Mouse (Mus musculus) intestine, embryonic 15.5 days (tissue): Measurements from ENCODE around the gene Pebp1. TPM values are rescaled to one million over a fixed set of nuclear protein-coding genes. Genes with fewer than 3 reads are reported as not detected.

Experiments
- ATAC-seq: fragments of 200-750 bp; cut with Nextera tagmentation; 2 replicates; pipeline ENCODE4 v1.8.0; 2017; ENCODE audit warnings: moderate TSS enrichment, moderate library complexity
- H3K27ac ChIP-seq: fragments of 300-500 bp; sonication (generic); 2 replicates; pipeline ENCODE4 v1.5.1; 2015; ENCODE audit warnings: mild to moderate bottlenecking, inconsistent platforms
- H3K27me3 ChIP-seq: fragments of 300-500 bp; sonication (generic); replicated peaks from 2 replicates; pipeline ENCODE4 v1.6.1; 2015; ENCODE audit warnings: inconsistent platforms
- H3K36me3 ChIP-seq: fragments of 300-500 bp; sonication (generic); 2 replicates; pipeline ENCODE4 v1.6.1; 2015; ENCODE audit warnings: inconsistent platforms
- H3K4me1 ChIP-seq: fragments of 300-500 bp; sonication (generic); replicated peaks from 2 replicates; pipeline ENCODE4 v1.6.1; 2015; ENCODE audit warnings: inconsistent platforms
- H3K4me2 ChIP-seq: fragments of 300-500 bp; sonication (generic); replicated peaks from 2 replicates; pipeline ENCODE4 v1.6.1; 2015; ENCODE audit warnings: mild to moderate bottlenecking, inconsistent platforms
- H3K4me3 ChIP-seq: fragments of 300-500 bp; sonication (generic); replicated peaks from 2 replicates; pipeline ENCODE4 v1.5.1; 2015; ENCODE audit warnings: inconsistent platforms
- H3K9ac ChIP-seq: fragments of 300-500 bp; sonication (generic); 2 replicates; pipeline ENCODE4 v1.6.1; 2015; ENCODE audit warnings: inconsistent platforms
- H3K9me3 ChIP-seq: fragments of 300-500 bp; sonication (generic); 2 replicates; pipeline ENCODE4 v1.6.1; 2016; ENCODE audit warnings: inconsistent platforms
- WGBS: fragments of 180-500 bp; shearing (Covaris S2); methylation state at CpG from one replicate; pipeline ENCODE4 v1.1.7; 2015; 5-methylcytosine and 5-hydroxymethylcytosine counted together
- polyA plus RNA-seq: library from polyadenylated mRNA; unstranded; fragments of >200 nt; fragmentation: Nextera tagmentation; extraction: Ambion mirVana; gene quantifications from 2 replicates; pipeline ENCODE4 v1.2.1, GENCODE M21; 2015

The Pebp1 gene
- polyA plus RNA-seq, 1 experiment from 2014 or later: 659 TPM

DNA sequence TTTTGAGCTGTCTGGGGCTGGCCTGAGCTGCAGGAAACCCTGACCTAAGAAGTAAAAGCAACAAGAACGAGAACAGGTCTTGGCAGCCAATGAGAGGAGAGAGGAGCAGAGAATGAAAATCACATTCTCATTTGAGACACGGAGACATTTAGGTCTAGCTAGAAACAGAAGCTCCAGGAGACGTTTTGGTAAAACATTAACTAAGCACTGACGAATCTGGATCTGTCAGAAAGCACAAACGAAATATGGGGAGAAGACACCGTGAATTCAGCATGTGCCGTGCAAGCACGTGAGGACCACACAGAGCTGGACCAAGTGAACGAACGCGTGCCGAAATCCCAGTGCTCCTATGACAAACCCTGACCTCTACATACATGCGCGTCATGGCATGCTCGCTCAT is 29.1 kb downstream of the Pebp1 start:
- WGBS: 76% methylated on average over 15 of the region's 15 CpGs
- Histone ChIP-seq H3K27ac (no peak overlapping the region), H3K27me3 (no peaks in the 10 kb centered on the region), H3K9me3 (no peaks in the 10 kb centered on the region), H3K4me1 (no peaks in the 10 kb centered on the region), H3K9ac (no peak overlapping the region), H3K4me2 (no peak overlapping the region), H3K36me3 (peaks cover 29% of the 10 kb centered on the region), H3K4me3 (no peak overlapping the region)
- ATAC-seq: no peak

DNA sequence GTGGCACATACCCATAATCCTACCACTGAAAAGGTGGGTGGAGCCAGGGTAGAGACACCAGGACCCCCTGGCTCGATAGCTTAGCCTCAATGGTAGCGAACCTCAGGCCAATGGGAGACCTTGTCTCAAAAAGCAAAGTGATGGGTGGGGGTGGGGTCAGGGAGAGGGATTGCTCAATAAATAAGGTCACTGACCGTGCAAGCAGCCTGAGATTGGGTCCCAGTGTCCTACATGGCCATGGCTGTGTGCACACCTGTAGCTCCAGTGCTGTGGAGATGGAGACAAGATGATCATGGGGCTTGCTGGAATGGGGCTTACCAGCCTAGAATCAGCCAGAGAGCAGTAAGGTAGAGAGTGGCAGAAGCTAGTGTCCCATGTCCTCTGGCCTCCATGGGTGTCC is 35.7 kb downstream of the Pebp1 start:
- WGBS: 93% methylated on average over 3 of the region's 3 CpGs
- H3K9ac ChIP-seq: no peak overlapping the region
- H3K36me3 ChIP-seq: peaks cover 19% of the 10 kb centered on the region
- no peak overlapping the region for H3K27ac ChIP-seq
- no peak overlapping the region for H3K4me3 ChIP-seq
- no peaks in the 10 kb centered on the region for H3K9me3 ChIP-seq
- no peaks in the 10 kb centered on the region for H3K27me3 ChIP-seq
- no peaks in the 10 kb centered on the region for H3K4me1 ChIP-seq
- no peak for ATAC-seq
- no peak overlapping the region for H3K4me2 ChIP-seq

DNA sequence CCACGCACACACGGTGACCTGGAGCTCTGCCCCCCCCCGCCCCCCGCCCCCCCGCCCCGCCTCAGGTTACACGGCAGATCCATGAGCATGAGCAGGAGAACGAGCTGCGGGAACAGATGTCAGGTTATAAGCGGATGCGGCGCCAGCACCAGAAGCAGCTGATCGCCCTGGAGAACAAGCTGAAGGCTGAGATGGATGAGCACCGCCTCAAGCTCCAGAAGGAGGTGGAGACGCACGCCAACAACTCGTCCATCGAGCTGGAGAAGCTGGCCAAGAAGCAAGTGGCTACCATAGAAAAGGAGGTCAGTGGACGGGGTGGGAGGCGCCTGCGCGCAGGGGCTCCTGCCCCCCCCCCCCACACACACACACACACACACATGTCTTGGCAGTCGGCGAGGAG is 36.6 kb downstream of the Pebp1 start:
- no peak overlapping the region for H3K9ac ChIP-seq
- no peak overlapping the region for H3K27ac ChIP-seq
- no peaks in the 10 kb centered on the region for H3K4me1 ChIP-seq
- no peak for ATAC-seq
- H3K9me3 ChIP-seq: no peaks in the 10 kb centered on the region
- no peak overlapping the region for H3K4me2 ChIP-seq
- peaks cover 10% of the 10 kb centered on the region for H3K36me3 ChIP-seq
- no peaks in the 10 kb centered on the region for H3K27me3 ChIP-seq
- WGBS: 63% methylated on average over 23 of the region's 24 CpGs
- H3K4me3 ChIP-seq: no peak overlapping the region

DNA sequence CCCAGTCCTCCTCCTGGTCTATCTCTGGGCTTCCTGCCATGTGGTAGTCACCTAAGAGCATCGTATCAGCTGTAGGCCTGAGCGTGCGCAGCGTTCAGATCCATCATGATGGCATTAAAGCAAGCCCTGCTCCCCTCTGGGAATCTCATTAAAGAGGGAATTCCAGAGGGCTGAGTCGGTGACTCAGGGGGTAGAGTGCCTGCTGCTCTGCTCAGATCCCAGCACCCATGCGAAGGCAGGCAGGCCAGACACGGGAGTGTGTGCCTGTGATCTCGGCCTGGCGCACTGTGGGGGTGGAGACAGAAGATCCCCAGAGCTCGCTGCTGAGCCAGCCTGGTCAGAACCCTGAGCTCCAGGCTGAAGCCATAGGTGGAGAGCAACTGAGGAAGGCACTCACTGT is 39.1 kb downstream of the Pebp1 start:
- peak; percentile 40; the same call in 1 of the 2 replicates for ATAC-seq
- 29% methylated on average over 10 of the region's 10 CpGs for WGBS

DNA sequence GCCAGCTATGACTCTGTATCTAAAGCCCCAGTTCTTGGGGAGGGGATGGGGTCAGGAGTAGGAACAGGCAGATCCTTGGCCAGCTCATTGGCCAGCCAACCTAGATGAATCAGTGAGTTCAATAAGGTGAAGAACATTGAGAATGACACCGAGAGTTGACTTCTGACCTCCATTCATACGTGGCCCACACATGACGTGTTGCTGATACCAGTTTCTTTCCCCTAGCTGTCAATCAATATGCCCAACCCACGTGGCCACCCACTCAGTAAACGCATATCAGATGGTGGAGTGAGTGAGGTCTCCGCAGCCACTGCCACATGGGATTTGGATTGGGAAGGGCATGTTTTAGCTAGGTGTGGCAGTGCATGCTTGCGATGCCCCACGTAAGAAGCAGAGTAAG is 42.3 kb downstream of the Pebp1 start:
- Histone ChIP-seq H3K4me2 (no peak overlapping the region), H3K9me3 (no peaks in the 10 kb centered on the region), H3K4me3 (no peak overlapping the region), H3K9ac (no peak overlapping the region), H3K4me1 (peaks cover 5% of the 10 kb centered on the region; the same call in 1 of the 2 replicates), H3K36me3 (no peaks in the 10 kb centered on the region), H3K27me3 (no peaks in the 10 kb centered on the region), H3K27ac (no peak overlapping the region)
- 86% methylated on average over 8 of the region's 8 CpGs for WGBS
- no peak for ATAC-seq

More for the DNA sequence above, 39.1 kb downstream of the Pebp1 start:
- no peaks in the 10 kb centered on the region for H3K27me3 ChIP-seq
- H3K9me3 ChIP-seq: no peaks in the 10 kb centered on the region
- no peaks in the 10 kb centered on the region for H3K4me1 ChIP-seq
- no peak overlapping the region for H3K4me2 ChIP-seq
- H3K36me3 ChIP-seq: peaks cover 3% of the 10 kb centered on the region; the same call in 1 of the 2 replicates
- H3K4me3 ChIP-seq: no peak overlapping the region
- no peak overlapping the region for H3K9ac ChIP-seq
- H3K27ac ChIP-seq: no peak overlapping the region

DNA sequence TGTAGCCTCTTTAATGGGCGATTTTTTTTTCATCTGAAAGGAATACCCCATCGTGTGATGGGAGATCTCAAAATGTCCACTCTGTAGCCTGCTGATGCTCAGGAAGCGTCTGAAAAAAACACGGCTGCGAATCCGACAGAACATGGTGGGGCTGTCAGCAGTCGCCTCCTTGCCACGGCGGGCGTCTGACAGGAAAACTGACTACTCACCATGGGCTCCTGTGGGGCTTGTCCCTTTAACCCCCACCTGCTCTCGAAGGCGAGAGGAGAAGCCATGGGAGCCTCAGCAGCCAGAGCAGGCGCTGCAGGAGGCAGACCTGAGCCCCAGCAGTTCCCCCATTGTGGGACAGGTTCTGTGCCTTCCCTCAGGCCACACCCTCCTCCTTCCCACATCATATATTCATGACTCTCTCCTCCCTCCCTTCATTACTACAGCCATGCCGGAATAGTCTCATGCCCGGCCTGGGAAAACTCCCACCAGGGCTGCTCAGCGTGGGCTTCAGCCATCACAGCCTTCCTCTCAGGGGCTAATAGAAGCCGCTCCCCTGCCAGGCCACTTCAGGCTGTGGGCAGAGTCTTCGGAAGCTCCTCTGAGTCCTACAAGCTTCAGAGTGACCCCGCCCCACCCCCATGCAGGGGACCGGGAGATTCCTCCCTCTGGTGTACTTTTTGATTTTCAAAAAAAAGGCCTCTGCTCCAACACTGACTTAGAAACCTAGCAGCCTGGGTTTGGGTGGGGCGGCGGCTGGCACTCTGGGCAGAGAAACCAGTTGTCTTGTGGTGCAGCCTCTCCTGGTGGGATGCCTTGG is 44.5 kb downstream of the Pebp1 start:
- H3K9me3 ChIP-seq: no peaks in the 10 kb centered on the region
- peak overlapping the region; percentile 44 for H3K4me2 ChIP-seq
- WGBS: 47% methylated on average over 22 of the region's 22 CpGs
- ATAC-seq: no peak
- no peak overlapping the region for H3K9ac ChIP-seq
- H3K4me3 ChIP-seq: no peak overlapping the region
- H3K4me1 ChIP-seq: peaks cover 5% of the 10 kb centered on the region; the same call in 1 of the 2 replicates
- H3K27me3 ChIP-seq: no peaks in the 10 kb centered on the region
- H3K27ac ChIP-seq: no peak overlapping the region
- no peaks in the 10 kb centered on the region for H3K36me3 ChIP-seq

DNA sequence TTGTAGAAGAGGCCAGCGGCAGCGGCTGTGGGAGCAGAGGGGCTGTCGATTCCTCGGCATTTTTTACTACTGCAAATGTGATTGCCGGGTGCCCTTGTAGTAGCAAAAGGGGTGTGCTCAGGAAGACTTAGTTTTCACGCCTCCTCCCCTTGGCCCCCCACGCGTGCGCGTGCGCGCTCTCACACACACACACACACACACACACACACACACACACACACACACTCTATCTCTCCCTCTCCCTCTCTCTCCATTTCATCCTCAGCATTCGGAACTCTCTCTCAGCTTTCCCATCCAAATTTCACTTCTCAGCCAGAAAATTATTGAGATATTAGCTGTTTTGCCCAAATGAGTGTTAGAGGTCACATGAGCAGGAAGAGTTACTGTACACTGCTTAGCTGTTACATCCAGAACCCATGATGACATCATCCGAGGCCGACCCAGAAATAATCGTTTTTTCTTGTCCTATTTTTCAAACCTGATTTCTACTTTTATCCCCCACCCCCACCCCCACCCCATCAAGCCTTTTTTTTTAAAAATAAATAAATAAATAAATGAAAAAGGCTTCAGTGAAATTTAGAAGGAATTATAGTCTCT is 45.4 kb downstream of the Pebp1 start:
- Histone ChIP-seq H3K9ac (no peak overlapping the region), H3K27me3 (no peaks in the 10 kb centered on the region), H3K4me1 (peaks cover 5% of the 10 kb centered on the region; the same call in 1 of the 2 replicates), H3K9me3 (no peaks in the 10 kb centered on the region), H3K36me3 (no peaks in the 10 kb centered on the region), H3K4me3 (no peak overlapping the region), H3K27ac (no peak overlapping the region), H3K4me2 (peak overlapping the region; percentile 35)
- 66% methylated on average over 16 of the region's 16 CpGs for WGBS
- no peak for ATAC-seq

DNA sequence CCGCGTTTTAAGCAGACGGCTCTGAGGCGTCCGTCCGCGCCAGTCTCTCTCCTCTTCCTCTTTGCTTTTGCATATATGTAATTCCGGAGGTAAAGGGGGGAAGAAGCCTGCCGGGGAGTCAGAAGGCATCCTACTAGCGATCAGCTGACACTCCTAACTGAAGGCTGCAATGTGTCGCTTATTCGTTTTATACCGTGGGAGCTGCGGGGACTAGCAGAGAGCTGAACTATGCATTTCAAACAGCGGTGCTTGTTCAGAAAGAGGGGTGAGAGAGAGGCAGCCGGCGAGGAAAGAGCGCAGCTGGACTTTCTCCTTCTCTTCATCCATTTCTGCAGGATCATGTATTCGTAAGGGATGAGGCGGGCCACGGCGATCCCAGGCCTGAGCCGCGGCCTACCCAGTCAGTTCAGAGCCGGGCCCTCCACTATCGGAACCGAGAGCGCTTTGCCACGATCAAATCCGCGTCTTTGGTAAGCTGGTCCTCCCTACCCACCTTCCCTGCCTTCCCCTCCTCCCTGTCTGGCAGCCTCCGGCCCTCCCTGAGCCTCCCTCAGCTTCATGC is 46.6 kb downstream of the Pebp1 start:
- H3K27ac ChIP-seq: peak overlapping the region; percentile 70
- no peaks in the 10 kb centered on the region for H3K9me3 ChIP-seq
- H3K27me3 ChIP-seq: no peaks in the 10 kb centered on the region
- peak overlapping the region; percentile 41 for H3K4me3 ChIP-seq
- peak overlapping the region; percentile 47 for H3K9ac ChIP-seq
- peaks cover 5% of the 10 kb centered on the region; the same call in 1 of the 2 replicates for H3K4me1 ChIP-seq
- no peaks in the 10 kb centered on the region for H3K36me3 ChIP-seq
- peak; percentile 41; the same call in 1 of the 2 replicates for ATAC-seq
- peak overlapping the region; percentile 65 for H3K4me2 ChIP-seq
- WGBS: 25% methylated on average over 32 of the region's 32 CpGs

DNA sequence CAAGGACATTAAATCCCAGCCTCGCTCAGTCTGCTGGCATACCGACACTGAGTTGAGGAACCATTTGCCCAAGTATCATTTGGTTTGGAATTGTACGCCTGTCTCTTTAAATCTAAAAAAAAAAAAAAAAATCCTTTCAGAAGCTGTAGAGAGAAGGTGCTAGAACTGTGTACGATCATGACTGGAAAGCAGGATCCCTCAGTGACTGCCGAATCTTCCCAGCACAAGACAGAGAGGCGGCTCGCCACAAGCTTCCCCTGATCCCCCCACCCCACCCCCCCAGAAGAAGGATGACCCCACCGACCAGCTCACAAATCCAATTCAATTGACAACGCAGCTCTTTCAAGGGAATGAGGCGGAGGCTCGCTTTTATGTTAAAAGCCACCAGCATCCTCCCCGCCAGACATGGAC is 47.1 kb downstream of the Pebp1 start:
- peak overlapping the region; percentile 70 for H3K27ac ChIP-seq
- H3K4me1 ChIP-seq: peaks cover 5% of the 10 kb centered on the region; the same call in 1 of the 2 replicates
- peak; percentile 36; the same call in 1 of the 2 replicates for ATAC-seq
- WGBS: 18% methylated on average over 12 of the region's 12 CpGs
- no peaks in the 10 kb centered on the region for H3K9me3 ChIP-seq
- H3K9ac ChIP-seq: peak overlapping the region; percentile 47; the same call in 1 of the 2 replicates
- no peaks in the 10 kb centered on the region for H3K36me3 ChIP-seq
- H3K27me3 ChIP-seq: no peaks in the 10 kb centered on the region
- H3K4me2 ChIP-seq: peak overlapping the region; percentile 65
- H3K4me3 ChIP-seq: peak overlapping the region; percentile 41

DNA sequence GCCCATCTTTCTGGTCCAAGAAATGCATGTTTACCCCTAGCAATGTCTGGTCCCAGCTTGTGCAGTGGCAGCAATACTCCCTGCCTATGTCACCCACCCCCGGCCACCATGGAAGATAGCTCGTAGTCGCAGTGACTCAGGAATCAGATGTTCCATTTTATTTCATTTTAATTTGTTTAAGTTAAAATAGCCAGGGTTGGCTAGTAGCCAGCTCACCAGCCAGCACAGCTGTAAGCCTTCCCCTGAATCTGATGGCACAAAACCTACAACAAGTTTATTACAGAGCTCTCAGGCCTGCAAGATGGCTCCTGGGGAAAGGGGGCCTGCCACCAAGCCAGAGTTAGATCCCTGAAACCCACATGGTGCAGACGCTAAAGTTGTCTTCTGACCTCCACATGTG is 48.3 kb downstream of the Pebp1 start:
- no peak overlapping the region for H3K4me2 ChIP-seq
- WGBS: 46% methylated on average over 4 of the region's 4 CpGs
- ATAC-seq: no peak
- H3K27ac ChIP-seq: no peak overlapping the region
- no peak overlapping the region for H3K9ac ChIP-seq
- H3K36me3 ChIP-seq: peaks cover 6% of the 10 kb centered on the region; the same call in 1 of the 2 replicates
- no peak overlapping the region for H3K4me3 ChIP-seq
- H3K27me3 ChIP-seq: no peaks in the 10 kb centered on the region
- no peaks in the 10 kb centered on the region for H3K9me3 ChIP-seq
- peaks cover 5% of the 10 kb centered on the region; the same call in 1 of the 2 replicates for H3K4me1 ChIP-seq

DNA sequence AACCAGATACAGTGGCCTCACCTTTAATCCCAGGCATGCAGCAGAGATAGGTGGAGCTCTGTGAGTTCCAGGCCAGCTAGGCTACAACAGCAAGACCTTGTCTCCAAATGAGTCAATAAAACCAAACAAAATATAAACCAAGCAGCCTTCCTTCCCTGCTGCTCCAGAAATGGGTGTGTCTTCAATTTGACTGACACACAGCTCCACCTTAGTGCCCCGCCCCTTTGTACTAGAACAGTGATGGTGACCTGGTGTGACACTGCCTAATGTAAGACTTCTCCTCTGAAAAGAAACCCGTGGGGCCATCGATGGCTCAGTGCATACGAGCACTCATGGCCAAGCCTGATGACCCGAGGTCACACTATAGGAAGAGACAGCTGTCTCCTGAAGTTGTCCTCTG is 50.9 kb downstream of the Pebp1 start:
- no peaks in the 10 kb centered on the region for H3K4me1 ChIP-seq
- H3K4me3 ChIP-seq: no peak overlapping the region
- no peak overlapping the region for H3K27ac ChIP-seq
- H3K27me3 ChIP-seq: no peaks in the 10 kb centered on the region
- WGBS: 83% methylated on average over 5 of the region's 5 CpGs
- H3K36me3 ChIP-seq: peaks cover 7% of the 10 kb centered on the region; the same call in 1 of the 2 replicates
- no peaks in the 10 kb centered on the region for H3K9me3 ChIP-seq
- no peak overlapping the region for H3K9ac ChIP-seq
- no peak overlapping the region for H3K4me2 ChIP-seq
- no peak for ATAC-seq
